Mouse (Mus musculus): ENCODE data around the gene Tm7sf2. TPM values are rescaled to one million over a fixed set of nuclear protein-coding genes. Genes with fewer than 3 reads are reported as not detected.

The Tm7sf2 gene
- 3.7 TPM for polyA plus RNA-seq (2014; fragmentation: Illumina TruSeq; extraction: RNeasy Lipid Tissue Mini Kit (QIAGEN cat#74804); ENCODE audit: low read depth, low replicate concordance)

GRCm38 (mm10) chr19:6067724-6068415 is at the start of gene Tm7sf2:
Gene Tm7sf2 (minus strand): TSS chr19:6068373.

GRCm38 (mm10) chr19:6105586-6105985 is 37.4 kb upstream of the Tm7sf2 start, which contains the start of gene Naaladl1:
Gene Naaladl1 (plus strand): TSS chr19:6105782.

GRCm38 (mm10) chr19:6094119-6094518 is 25.9 kb upstream of the Tm7sf2 start, which contains the start of gene AC131692.1:
Gene AC131692.1 (plus strand): TSS chr19:6094419.

GRCm38 (mm10) chr19:6084478-6085248 is 16.5 kb upstream of the Tm7sf2 start, which contains the start of the genes Zfpl1 and Cdca5:
Gene Zfpl1 (minus strand): TSS chr19:6084956.
Gene Cdca5 (plus strand): TSS chr19:6084983.

GRCm38 (mm10) chr19:6082156-6082555 is 14.0 kb upstream of the Tm7sf2 start, which contains the start of gene Gm28374:
Gene Gm28374 (minus strand): TSS chr19:6082256.

GRCm38 (mm10) chr19:6079983-6080480 is 11.9 kb upstream of the Tm7sf2 start, which contains the start of gene Tmem262:
Gene Tmem262 (plus strand): TSS chr19:6080033.

GRCm38 (mm10) chr19:6076564-6077393 is 8.6 kb upstream of the Tm7sf2 start, which contains the start of gene Vps51:
Gene Vps51 (minus strand): TSS chr19:6077231.

GRCm38 (mm10) chr19:6061021-6061533 is 7.1 kb downstream of the Tm7sf2 start, which contains the start of gene Znhit2:
Gene Znhit2 (plus strand): TSS chr19:6061192.

GRCm38 (mm10) chr19:6057313-6058096 is 10.7 kb downstream of the Tm7sf2 start, which contains the start of the genes Mrpl49 and Fau:
Gene Mrpl49 (minus strand): TSS chr19:6057785.
Gene Fau (plus strand): TSS chr19:6057844.

GRCm38 (mm10) chr19:6046294-6047153 is 21.6 kb downstream of the Tm7sf2 start, which contains the start of gene Syvn1:
Gene Syvn1 (plus strand): TSS chr19:6046576.

GRCm38 (mm10) chr19:6015511-6016315 is 52.5 kb downstream of the Tm7sf2 start, which contains the start of gene Capn1:
Gene Capn1 (minus strand): TSS chr19:6015897.

Other genes with a start within 250 kb of the Tm7sf2 start
- gene Frmd8, start 193.1 kb downstream of the Tm7sf2 start, polyA plus RNA-seq (2014; fragmentation: Illumina TruSeq; extraction: RNeasy Lipid Tissue Mini Kit (QIAGEN cat#74804); ENCODE audit: low read depth, low replicate concordance): 4.3 TPM
- gene Slc25a45, start 190.6 kb downstream of the Tm7sf2 start, polyA plus RNA-seq (2014; fragmentation: Illumina TruSeq; extraction: RNeasy Lipid Tissue Mini Kit (QIAGEN cat#74804); ENCODE audit: low read depth, low replicate concordance): 1.0 TPM
- gene Tigd3, start 174.2 kb downstream of the Tm7sf2 start, polyA plus RNA-seq (2014; fragmentation: Illumina TruSeq; extraction: RNeasy Lipid Tissue Mini Kit (QIAGEN cat#74804); ENCODE audit: low read depth, low replicate concordance): 0.19 TPM
- gene Dpf2, start 155.4 kb downstream of the Tm7sf2 start, polyA plus RNA-seq (2014; fragmentation: Illumina TruSeq; extraction: RNeasy Lipid Tissue Mini Kit (QIAGEN cat#74804); ENCODE audit: low read depth, low replicate concordance): 12.7 TPM
- 0.79 TPM for gene Cdc42ep2, start 143.6 kb downstream of the Tm7sf2 start, polyA plus RNA-seq (2014; fragmentation: Illumina TruSeq; extraction: RNeasy Lipid Tissue Mini Kit (QIAGEN cat#74804); ENCODE audit: low read depth, low replicate concordance)
- 3.3 TPM for gene Pola2, start 104.2 kb downstream of the Tm7sf2 start, polyA plus RNA-seq (2014; fragmentation: Illumina TruSeq; extraction: RNeasy Lipid Tissue Mini Kit (QIAGEN cat#74804); ENCODE audit: low read depth, low replicate concordance)
- gene Slc22a20, start 82.2 kb downstream of the Tm7sf2 start, polyA plus RNA-seq (2014; fragmentation: Illumina TruSeq; extraction: RNeasy Lipid Tissue Mini Kit (QIAGEN cat#74804); ENCODE audit: low read depth, low replicate concordance): not detected
- gene Capn1, start 52.5 kb downstream of the Tm7sf2 start, polyA plus RNA-seq (2014; fragmentation: Illumina TruSeq; extraction: RNeasy Lipid Tissue Mini Kit (QIAGEN cat#74804); ENCODE audit: low read depth, low replicate concordance): 2.7 TPM
- gene Syvn1, start 21.8 kb downstream of the Tm7sf2 start, polyA plus RNA-seq (2014; fragmentation: Illumina TruSeq; extraction: RNeasy Lipid Tissue Mini Kit (QIAGEN cat#74804); ENCODE audit: low read depth, low replicate concordance): 1.1 TPM
- 24.2 TPM for gene Mrpl49, start 10.6 kb downstream of the Tm7sf2 start, polyA plus RNA-seq (2014; fragmentation: Illumina TruSeq; extraction: RNeasy Lipid Tissue Mini Kit (QIAGEN cat#74804); ENCODE audit: low read depth, low replicate concordance)
- 18.5 TPM for gene Fau, start 10.5 kb downstream of the Tm7sf2 start, polyA plus RNA-seq (2014; fragmentation: Illumina TruSeq; extraction: RNeasy Lipid Tissue Mini Kit (QIAGEN cat#74804); ENCODE audit: low read depth, low replicate concordance)
- not detected for gene Znhit2, start 7.2 kb downstream of the Tm7sf2 start, polyA plus RNA-seq (2014; fragmentation: Illumina TruSeq; extraction: RNeasy Lipid Tissue Mini Kit (QIAGEN cat#74804); ENCODE audit: low read depth, low replicate concordance)
- gene Vps51, start 8.9 kb upstream of the Tm7sf2 start, polyA plus RNA-seq (2014; fragmentation: Illumina TruSeq; extraction: RNeasy Lipid Tissue Mini Kit (QIAGEN cat#74804); ENCODE audit: low read depth, low replicate concordance): 13.1 TPM
- not detected for gene Tmem262, start 11.7 kb upstream of the Tm7sf2 start, polyA plus RNA-seq (2014; fragmentation: Illumina TruSeq; extraction: RNeasy Lipid Tissue Mini Kit (QIAGEN cat#74804); ENCODE audit: low read depth, low replicate concordance)
- not detected for gene Gm28374, start 13.9 kb upstream of the Tm7sf2 start, polyA plus RNA-seq (2014; fragmentation: Illumina TruSeq; extraction: RNeasy Lipid Tissue Mini Kit (QIAGEN cat#74804); ENCODE audit: low read depth, low replicate concordance)
- gene Zfpl1, start 16.6 kb upstream of the Tm7sf2 start, polyA plus RNA-seq (2014; fragmentation: Illumina TruSeq; extraction: RNeasy Lipid Tissue Mini Kit (QIAGEN cat#74804); ENCODE audit: low read depth, low replicate concordance): 0.69 TPM
- gene Cdca5, start 16.6 kb upstream of the Tm7sf2 start, polyA plus RNA-seq (2014; fragmentation: Illumina TruSeq; extraction: RNeasy Lipid Tissue Mini Kit (QIAGEN cat#74804); ENCODE audit: low read depth, low replicate concordance): 3.0 TPM
- not detected for gene AC131692.1, start 26.0 kb upstream of the Tm7sf2 start, polyA plus RNA-seq (2014; fragmentation: Illumina TruSeq; extraction: RNeasy Lipid Tissue Mini Kit (QIAGEN cat#74804); ENCODE audit: low read depth, low replicate concordance)
- 1.5 TPM for gene Naaladl1, start 37.4 kb upstream of the Tm7sf2 start, polyA plus RNA-seq (2014; fragmentation: Illumina TruSeq; extraction: RNeasy Lipid Tissue Mini Kit (QIAGEN cat#74804); ENCODE audit: low read depth, low replicate concordance)
- gene Sac3d1, start 50.3 kb upstream of the Tm7sf2 start, polyA plus RNA-seq (2014; fragmentation: Illumina TruSeq; extraction: RNeasy Lipid Tissue Mini Kit (QIAGEN cat#74804); ENCODE audit: low read depth, low replicate concordance): 0.82 TPM
- 6.2 TPM for gene Snx15, start 59.9 kb upstream of the Tm7sf2 start, polyA plus RNA-seq (2014; fragmentation: Illumina TruSeq; extraction: RNeasy Lipid Tissue Mini Kit (QIAGEN cat#74804); ENCODE audit: low read depth, low replicate concordance)
- gene Batf2, start 72.6 kb upstream of the Tm7sf2 start, polyA plus RNA-seq (2014; fragmentation: Illumina TruSeq; extraction: RNeasy Lipid Tissue Mini Kit (QIAGEN cat#74804); ENCODE audit: low read depth, low replicate concordance): 1.2 TPM
- 3.0 TPM for gene Arl2, start 73.2 kb upstream of the Tm7sf2 start, polyA plus RNA-seq (2014; fragmentation: Illumina TruSeq; extraction: RNeasy Lipid Tissue Mini Kit (QIAGEN cat#74804); ENCODE audit: low read depth, low replicate concordance)
- not detected for gene Majin, start 116.0 kb upstream of the Tm7sf2 start, polyA plus RNA-seq (2014; fragmentation: Illumina TruSeq; extraction: RNeasy Lipid Tissue Mini Kit (QIAGEN cat#74804); ENCODE audit: low read depth, low replicate concordance)
- not detected for gene Gpha2, start 158.0 kb upstream of the Tm7sf2 start, polyA plus RNA-seq (2014; fragmentation: Illumina TruSeq; extraction: RNeasy Lipid Tissue Mini Kit (QIAGEN cat#74804); ENCODE audit: low read depth, low replicate concordance)
- gene Ppp2r5b, start 167.5 kb upstream of the Tm7sf2 start, polyA plus RNA-seq (2014; fragmentation: Illumina TruSeq; extraction: RNeasy Lipid Tissue Mini Kit (QIAGEN cat#74804); ENCODE audit: low read depth, low replicate concordance): 0.50 TPM
- 0.32 TPM for gene Atg2a, start 173.3 kb upstream of the Tm7sf2 start, polyA plus RNA-seq (2014; fragmentation: Illumina TruSeq; extraction: RNeasy Lipid Tissue Mini Kit (QIAGEN cat#74804); ENCODE audit: low read depth, low replicate concordance)
- gene Ehd1, start 208.4 kb upstream of the Tm7sf2 start, polyA plus RNA-seq (2014; fragmentation: Illumina TruSeq; extraction: RNeasy Lipid Tissue Mini Kit (QIAGEN cat#74804); ENCODE audit: low read depth, low replicate concordance): 8.5 TPM
- gene Cdc42bpg, start 238.1 kb upstream of the Tm7sf2 start, polyA plus RNA-seq (2014; fragmentation: Illumina TruSeq; extraction: RNeasy Lipid Tissue Mini Kit (QIAGEN cat#74804); ENCODE audit: low read depth, low replicate concordance): 7.5 TPM

All from sigmoid colon, adult 10 weeks (tissue).